Mouse (Mus musculus): ENCODE measurements at regions not wholly inside any gene's neighbourhood (a gene's known extent, or its start where the extent isn't known, plus 50 kb on each side); places are given as distances from the start of the nearest gene placed in this dataset.

DNA sequence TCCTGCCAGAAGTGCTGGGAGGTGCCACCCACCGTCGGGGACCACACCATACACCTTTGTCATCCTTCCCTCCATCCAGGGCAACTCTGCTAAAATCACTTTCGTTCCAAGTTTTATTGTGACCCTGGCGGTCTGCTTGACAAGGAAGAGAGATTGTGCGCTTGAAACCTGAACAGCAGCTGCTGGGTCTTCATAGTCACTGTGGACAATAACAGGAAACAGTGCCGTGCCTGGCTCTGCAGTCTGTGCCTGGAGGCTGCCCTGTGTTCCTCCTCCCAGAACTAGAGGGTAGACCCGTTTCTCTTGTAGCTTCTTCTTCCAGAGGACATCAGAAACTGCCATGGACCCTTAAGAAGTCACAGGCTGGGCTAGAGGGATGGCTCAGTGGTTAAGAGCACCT is 152.2 kb upstream of the Nfe2l3 start:
- DNase-seq (ENCODE audit: low read depth): no peak

- no peak for DNase-seq (ENCODE audit: low read depth)
These were observed 148.4 kb upstream of the Nfe2l3 start for GRCm38 (mm10) chr6:51283916-51284706.

GRCm38 (mm10) chr6:51284881-51285280 is 147.6 kb upstream of the Nfe2l3 start:
- no peak for DNase-seq (ENCODE audit: low read depth)

DNA sequence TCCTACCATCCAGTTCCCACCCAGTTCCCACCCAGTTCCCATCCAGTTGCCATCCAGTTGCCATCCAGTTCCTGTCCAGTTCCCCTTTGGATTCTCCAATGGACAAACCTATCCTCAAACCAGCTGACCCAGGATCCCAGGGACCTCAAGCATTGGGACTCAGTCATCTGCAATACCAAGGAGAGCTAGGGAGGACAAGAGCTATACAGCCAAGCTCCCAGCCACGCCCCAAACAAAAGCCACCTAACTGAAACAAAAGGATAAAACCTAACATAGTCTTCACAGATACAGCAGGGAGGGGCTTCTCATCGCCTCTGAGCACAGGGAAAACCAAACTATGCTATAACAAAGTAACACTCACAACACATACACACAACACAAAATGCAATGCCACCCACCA is 145.6 kb upstream of the Nfe2l3 start:
- no peak for DNase-seq (ENCODE audit: low read depth)

- DNase-seq (ENCODE audit: low read depth): no peak
These were observed 145.1 kb upstream of the Nfe2l3 start for GRCm38 (mm10) chr6:51287383-51287782.

DNA sequence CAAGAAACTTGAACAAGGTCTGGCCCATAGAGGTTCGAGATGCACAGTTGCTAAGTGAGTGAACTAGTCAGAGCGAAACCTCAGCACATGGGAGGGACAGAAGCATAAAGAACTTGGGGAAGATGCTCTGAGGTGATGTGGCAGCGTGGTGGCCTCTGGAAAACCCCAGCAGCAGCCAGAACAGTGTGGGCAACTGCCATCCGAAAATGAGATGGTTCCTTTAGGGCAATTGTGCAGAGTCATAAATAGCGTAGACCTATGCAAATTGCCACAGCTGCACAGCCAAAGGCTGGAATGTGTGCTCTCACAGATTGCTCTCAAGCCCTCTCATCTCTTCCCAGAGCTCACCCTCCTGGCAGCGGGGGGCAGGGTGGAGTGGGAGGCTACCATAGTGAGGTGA is 144.7 kb upstream of the Nfe2l3 start:
- no peak for DNase-seq (ENCODE audit: low read depth)

DNA sequence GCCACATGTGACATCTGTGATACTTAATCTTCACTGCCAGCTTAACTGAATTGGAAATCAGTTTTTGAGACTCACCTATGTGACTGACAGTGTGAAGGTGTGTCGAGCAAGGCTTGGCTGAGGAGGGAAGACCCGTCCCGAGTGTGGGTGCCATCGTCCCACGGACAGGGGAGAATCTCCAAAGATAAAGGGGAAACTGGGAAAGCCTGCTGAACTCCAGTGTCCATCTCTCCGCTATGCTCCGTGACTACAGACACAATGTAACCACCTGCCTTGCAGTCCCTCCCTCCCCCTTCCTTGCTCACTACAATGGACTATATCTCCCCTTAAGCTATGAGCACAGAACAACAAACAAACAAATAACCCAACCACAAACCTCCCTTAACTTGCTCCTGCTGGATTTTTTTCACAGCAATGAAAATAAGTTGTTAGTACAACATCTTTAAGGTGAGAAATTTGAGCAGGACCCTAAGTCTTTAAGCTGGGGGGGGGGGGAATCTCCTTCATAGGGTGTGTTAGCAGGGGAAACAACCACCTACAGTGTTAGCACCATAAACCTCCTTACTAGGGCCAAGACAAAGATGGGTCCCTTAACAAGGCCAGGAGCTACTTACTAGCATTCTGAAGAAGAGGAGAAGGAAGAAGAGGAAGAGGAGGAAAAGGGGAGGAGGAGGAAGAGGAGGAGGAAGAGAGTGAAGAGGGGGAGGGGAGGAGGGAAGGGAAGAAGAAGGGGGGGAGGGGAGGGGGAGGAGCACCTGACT is 144.0 kb upstream of the Nfe2l3 start:
- no peak for DNase-seq (ENCODE audit: low read depth)

- DNase-seq (ENCODE audit: low read depth): no peak
These were observed 143.3 kb upstream of the Nfe2l3 start for GRCm38 (mm10) chr6:51289067-51289725.

- no peak for DNase-seq (ENCODE audit: low read depth)
These were observed 131.6 kb upstream of the Nfe2l3 start for GRCm38 (mm10) chr6:51300694-51301417.

GRCm38 (mm10) chr6:51301831-51302230 is 130.6 kb upstream of the Nfe2l3 start:
- no peak for DNase-seq (ENCODE audit: low read depth)

DNA sequence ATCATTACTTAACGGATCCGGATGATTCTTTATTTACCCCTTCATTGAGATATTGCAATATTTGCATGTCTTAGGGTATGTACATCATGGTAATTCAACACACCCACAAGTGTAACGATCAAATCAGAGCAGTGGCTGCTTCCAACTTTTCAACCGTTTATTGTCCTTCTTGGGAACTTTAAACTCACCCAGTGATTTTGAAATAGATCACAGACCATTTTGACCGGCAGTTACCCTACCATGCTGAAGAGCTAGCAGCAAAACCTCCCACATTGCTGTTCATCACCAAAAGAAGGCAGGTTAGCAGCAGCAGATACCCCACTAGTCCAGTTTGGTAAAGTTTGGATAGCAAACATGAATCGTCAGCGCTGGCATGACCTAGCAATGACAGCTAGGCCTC is 130.2 kb upstream of the Nfe2l3 start:
- no peak for DNase-seq (ENCODE audit: low read depth)

GRCm38 (mm10) chr6:51318341-51318740 is 114.1 kb upstream of the Nfe2l3 start:
- DNase-seq (ENCODE audit: low read depth): no peak

DNA sequence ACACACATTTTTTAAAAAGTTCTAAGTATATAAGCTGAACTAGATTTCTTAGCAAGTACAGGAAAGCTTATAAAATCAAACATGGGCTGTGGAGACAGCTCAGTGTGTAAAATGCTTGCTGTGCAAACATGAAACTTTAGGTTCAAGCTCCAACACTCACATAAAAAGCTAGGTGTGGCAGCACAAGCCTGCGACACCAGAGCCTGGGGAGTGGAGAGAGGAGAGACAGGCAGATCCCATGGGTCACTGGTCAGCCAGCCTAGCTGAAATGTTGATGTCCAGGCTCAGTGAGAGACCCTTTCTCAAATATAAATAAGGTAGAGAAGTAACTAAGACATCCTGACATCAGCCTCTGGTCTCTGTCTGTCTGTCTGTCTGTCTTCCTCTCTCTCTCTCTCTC is 112.5 kb upstream of the Nfe2l3 start:
- no peak for DNase-seq (ENCODE audit: low read depth)

DNA sequence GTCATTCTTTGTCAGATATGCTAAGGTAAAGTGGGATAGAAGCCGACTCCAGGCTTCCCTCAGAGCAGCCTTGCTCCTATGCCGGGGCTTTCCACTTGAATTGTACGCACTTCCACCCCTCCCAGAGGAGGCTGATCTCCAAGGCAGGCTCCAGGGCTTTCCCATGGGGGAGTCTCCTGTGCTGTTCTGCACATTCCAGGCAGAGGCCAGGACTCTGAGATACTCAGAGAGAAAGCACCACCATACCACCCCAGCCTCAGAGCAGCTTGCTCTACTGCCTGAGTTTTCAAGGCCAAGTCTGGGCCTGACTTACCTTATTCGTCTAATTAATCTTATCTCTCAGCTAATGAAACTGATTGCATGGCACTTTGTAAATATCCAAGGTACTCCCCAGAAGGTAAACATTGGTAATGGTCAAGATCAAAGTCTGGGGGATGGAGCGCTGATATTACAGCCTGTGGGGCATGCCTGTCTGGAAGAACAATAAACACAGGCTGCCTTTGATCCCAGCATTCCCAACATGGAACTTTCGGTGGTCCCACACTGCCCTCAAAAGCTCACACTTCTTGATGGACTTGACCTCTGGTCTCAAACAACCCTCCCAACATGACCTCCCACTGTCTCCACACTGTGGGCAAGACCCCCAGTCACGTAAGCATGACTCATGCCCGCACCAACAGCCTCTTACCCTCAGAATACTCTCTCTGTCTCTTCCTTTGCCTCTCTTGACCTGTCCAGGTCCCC is 111.6 kb upstream of the Nfe2l3 start:
- no peak for DNase-seq (ENCODE audit: low read depth)

GRCm38 (mm10) chr6:51326103-51326829 is 106.2 kb upstream of the Nfe2l3 start:
- DNase-seq (ENCODE audit: low read depth): no peak

DNA sequence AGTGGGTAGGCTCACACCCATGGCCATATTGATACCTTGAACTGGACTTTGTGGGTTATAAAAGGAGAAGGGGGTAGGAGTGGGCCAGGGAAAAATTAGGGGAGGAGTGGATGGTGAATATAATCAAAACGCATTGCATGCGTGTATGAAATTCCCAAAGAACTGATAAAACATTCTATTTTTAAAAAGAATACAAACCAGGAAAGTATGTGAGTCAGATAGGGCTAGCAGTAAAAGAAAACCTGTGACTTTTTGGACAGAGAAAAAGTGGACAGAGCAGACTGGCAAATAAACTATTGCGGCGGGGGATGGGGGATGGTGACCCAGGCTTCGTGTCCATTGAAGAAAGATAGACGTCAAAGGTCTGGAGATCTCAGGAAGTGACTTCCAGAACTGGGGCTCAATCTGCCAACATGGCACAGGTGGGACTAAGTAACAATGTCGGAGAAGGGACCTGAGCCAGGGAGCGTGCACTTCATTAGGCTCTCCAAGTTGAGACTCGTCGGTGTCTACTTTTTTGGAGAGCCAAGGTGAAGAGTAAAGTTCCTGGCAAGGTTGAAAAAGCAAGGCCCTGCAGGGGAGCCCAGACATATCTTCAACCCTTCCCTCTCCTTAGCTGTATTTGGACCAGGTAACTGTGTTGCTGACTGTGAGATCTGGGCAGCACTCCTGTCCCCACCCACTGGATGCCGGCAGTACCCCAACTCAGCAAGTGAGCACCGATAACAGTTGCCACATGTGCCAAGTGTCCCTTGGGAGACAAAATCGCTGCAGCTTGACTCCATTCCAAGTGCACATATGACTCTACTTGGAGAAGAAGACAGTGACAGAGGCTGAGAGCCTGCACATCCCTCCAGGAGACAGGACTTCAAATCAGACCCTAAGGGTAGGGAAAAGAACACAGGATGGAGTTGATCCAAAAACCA is 103.1 kb upstream of the Nfe2l3 start:
- no peak for DNase-seq (ENCODE audit: low read depth)

DNA sequence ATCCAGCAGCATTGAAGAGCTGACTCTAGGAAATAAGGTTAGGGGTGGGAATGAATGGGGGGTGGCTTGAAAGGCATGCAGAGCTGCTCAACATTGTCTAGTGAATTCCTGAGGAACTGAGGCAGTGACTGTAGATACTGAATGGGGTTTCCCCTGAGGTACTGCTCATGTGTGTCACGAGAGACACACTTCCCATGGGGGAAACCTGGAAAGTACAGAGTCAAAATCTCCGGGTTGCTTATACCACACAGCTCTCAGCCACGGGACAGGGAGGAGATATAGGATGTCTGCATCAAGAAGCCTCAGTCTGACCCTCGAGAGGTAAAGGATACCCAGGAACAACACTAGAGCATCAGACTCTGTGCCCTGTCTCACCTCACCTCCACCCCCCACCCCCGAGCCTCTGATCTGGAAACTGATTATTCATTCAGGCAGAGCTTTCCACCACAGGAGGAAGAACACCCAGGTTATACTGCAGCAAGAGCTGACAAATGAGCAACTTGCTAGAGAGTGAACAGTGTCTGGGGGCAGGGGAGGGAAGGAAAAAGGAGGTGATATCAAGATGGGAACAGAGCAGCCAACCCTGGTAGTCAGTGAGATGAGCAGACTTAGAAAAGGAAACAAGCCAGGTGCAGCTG is 102.3 kb upstream of the Nfe2l3 start:
- DNase-seq (ENCODE audit: low read depth): no peak

DNA sequence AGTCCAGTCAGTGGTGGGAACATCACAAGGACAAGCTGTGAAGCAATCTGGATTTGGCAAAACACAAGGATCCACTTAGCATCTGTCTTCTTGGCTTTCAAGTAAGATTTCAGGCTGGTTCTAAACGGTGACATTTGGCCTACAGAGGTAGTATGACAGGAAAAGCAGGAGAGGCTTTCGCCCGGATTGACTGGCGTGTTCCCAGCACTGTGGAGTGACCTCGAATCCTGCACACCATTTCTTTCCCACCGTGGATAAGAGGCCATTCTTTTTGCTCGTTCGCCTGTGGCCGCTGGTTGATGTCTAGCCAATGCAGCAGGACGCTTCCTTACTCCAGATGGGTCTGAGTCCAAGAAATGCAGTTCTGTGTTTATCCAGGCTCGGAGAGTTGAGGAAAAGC is 99.6 kb upstream of the Nfe2l3 start:
- DNase-seq (ENCODE audit: low read depth): no peak

DNA sequence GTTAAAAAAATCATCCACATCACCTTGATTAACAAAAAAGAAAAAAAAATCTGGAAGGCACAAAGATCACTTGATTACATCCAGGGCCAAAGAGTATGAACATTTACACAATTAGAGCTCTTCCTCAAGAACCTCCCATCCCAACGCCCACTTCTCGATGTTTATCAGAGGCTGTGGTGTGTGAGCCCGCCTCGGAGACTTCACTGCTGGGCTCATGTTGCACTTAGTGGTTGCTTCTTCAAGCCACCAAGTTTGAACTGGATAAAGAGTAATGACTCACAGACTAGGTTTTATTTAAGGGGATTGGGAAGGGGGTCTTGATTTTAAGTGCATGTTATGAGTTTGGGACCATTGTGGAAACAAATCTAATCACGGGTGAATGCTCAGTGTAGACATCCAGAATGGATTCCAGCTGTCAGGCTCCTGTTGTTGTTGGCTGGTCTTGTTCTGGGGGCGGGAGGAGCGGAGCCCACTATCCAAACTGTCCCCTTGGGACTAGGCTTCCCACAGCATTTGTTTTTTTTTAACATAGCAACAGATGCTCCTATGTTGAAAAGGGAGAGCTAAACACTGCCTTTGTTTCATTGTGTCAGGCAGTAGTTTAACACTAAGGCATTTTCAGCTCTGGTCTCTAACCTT is 98.6 kb upstream of the Nfe2l3 start:
- no peak for DNase-seq (ENCODE audit: low read depth)

Data from naive thymus-derived CD4-positive, alpha-beta T cell, adult 2 months (primary cell).